Mouse (Mus musculus): ENCODE data around the gene Golm1. TPM values are rescaled to one million over a fixed set of nuclear protein-coding genes. Genes with fewer than 3 reads are reported as not detected.
"Not testable (repeated sequence)": the region's sequence is repeated elsewhere in the genome, so short reads cannot be mapped to it uniquely, and the experiment has no call there.

Golm1 gene
- total RNA-seq, 1 experiment from 2014 or later, result 10.7 TPM

- DNase-seq, result no peak
Measured at GRCm38 (mm10) chr13:59647484-59647883, 28.1 kb downstream of the Golm1 start.

- DNase-seq, result no peak
Measured at GRCm38 (mm10) chr13:59646674-59647244, 28.9 kb downstream of the Golm1 start.

GRCm38 (mm10) chr13:59645491-59645890, 30.1 kb downstream of the Golm1 start:
- no peak for DNase-seq

GRCm38 (mm10) chr13:59642818-59643217, 32.8 kb downstream of the Golm1 start:
- no peak for DNase-seq

GRCm38 (mm10) chr13:59640178-59640440, 35.5 kb downstream of the Golm1 start:
- no peak for DNase-seq

GRCm38 (mm10) chr13:59639368-59640177, 36.0 kb downstream of the Golm1 start:
- DNase-seq, result no peak

- DNase-seq, result no peak
Measured at GRCm38 (mm10) chr13:59637800-59638199, 37.8 kb downstream of the Golm1 start.

GRCm38 (mm10) chr13:59634637-59635036, 41.0 kb downstream of the Golm1 start:
- no peak for DNase-seq

- DNase-seq, result no peak
Measured at GRCm38 (mm10) chr13:59626739-59627138, 48.9 kb downstream of the Golm1 start.

- no peak for DNase-seq
Measured at GRCm38 (mm10) chr13:59624903-59625302, 50.7 kb downstream of the Golm1 start.

- DNase-seq, result no peak
Measured at GRCm38 (mm10) chr13:59624389-59624788, 51.2 kb downstream of the Golm1 start.

GRCm38 (mm10) chr13:59621643-59622489, 53.7 kb downstream of the Golm1 start:
- DNase-seq, result no peak

- DNase-seq, result no peak
Measured at GRCm38 (mm10) chr13:59618463-59618862, 57.1 kb downstream of the Golm1 start.

GRCm38 (mm10) chr13:59615554-59615953, 60.1 kb downstream of the Golm1 start:
- DNase-seq, result no peak

GRCm38 (mm10) chr13:59615152-59615551, 60.5 kb downstream of the Golm1 start:
- DNase-seq, result no peak

- DNase-seq, result no peak
Measured at GRCm38 (mm10) chr13:59613868-59614267, 61.7 kb downstream of the Golm1 start.

GRCm38 (mm10) chr13:59610437-59610836, 65.2 kb downstream of the Golm1 start:
- no peak for DNase-seq

GRCm38 (mm10) chr13:59609885-59610284, 65.7 kb downstream of the Golm1 start:
- DNase-seq, result no peak

GRCm38 (mm10) chr13:59605221-59605922, 70.2 kb downstream of the Golm1 start:
- no peak for DNase-seq

- DNase-seq, result no peak
Measured at GRCm38 (mm10) chr13:59604511-59604910, 71.1 kb downstream of the Golm1 start.

GRCm38 (mm10) chr13:59603096-59603495, 72.5 kb downstream of the Golm1 start:
- no peak for DNase-seq

- DNase-seq, result no peak
Measured at GRCm38 (mm10) chr13:59592630-59593029, 83.0 kb downstream of the Golm1 start.

GRCm38 (mm10) chr13:59592058-59592457, 83.6 kb downstream of the Golm1 start:
- not testable (repeated sequence) for DNase-seq
